Mouse (Mus musculus) left cerebral cortex, adult 18-20 months (tissue): ENCODE measurements around the gene Kcnq2. TPM values are rescaled to one million over a fixed set of nuclear protein-coding genes. Genes with fewer than 3 reads are reported as not detected.

Source experiments
- DNase-seq, 2 experiments: peaks; one replicate each; pipeline ENCODE4 v3.0.0; 2021 to 2022; ENCODE audit warnings: low spot score in 2 of 2, mixed read lengths in 1 of 2
- long read RNA-seq, 2 experiments: library from polyadenylated mRNA; stranded (forward); transcript quantifications; one replicate each; pipeline ENCODE4 v2.0.0; 2021
- total RNA-seq, 2 experiments: library from RNA; stranded (reverse); gene quantifications; 2 replicates each; pipeline ENCODE4 v1.2.3; 2021

The Kcnq2 gene
- total RNA-seq, result 100 to 1,000 TPM; 264 to 274 TPM
- long read RNA-seq, experiment 1, full-length matches to known transcripts, result 10 of 84 reads
- long read RNA-seq, experiment 1, partial matches to known transcripts, result 50 of 84 reads
- long read RNA-seq, experiment 1, other reads (novel, unspliced or antisense), result 24 of 84 reads
- long read RNA-seq, experiment 2, full-length matches to known transcripts, result 6 of 50 reads
- long read RNA-seq, experiment 2, partial matches to known transcripts, result 26 of 50 reads
- long read RNA-seq, experiment 2, other reads (novel, unspliced or antisense), result 18 of 50 reads

- DNase-seq, result peak in 1 of 2 experiments; percentile 60
These were observed at the start of gene Kcnq2 for GRCm38 (mm10) chr2:181134591-181135445. Gene Kcnq2 (minus strand): TSS chr2:181135300.

- peak in 1 of 2 experiments; percentile 30 for DNase-seq
These were observed 45.8 kb upstream of the Kcnq2 start for GRCm38 (mm10) chr2:181180898-181181297.

GRCm38 (mm10) chr2:181178471-181178870 lies 43.4 kb upstream of the Kcnq2 start:
- DNase-seq, result no peak

- no peak for DNase-seq
These were observed 42.9 kb upstream of the Kcnq2 start for GRCm38 (mm10) chr2:181178015-181178414.

- DNase-seq, result no peak
These were observed 39.5 kb upstream of the Kcnq2 start for GRCm38 (mm10) chr2:181174646-181175045.

GRCm38 (mm10) chr2:181166469-181166868 lies 31.4 kb upstream of the Kcnq2 start:
- no peak for DNase-seq

- DNase-seq, result no peak
These were observed 25.7 kb upstream of the Kcnq2 start for GRCm38 (mm10) chr2:181160821-181161220.

- peak in 1 of 2 experiments; percentile 60 for DNase-seq
These were observed 24.7 kb upstream of the Kcnq2 start for GRCm38 (mm10) chr2:181159771-181160170.

GRCm38 (mm10) chr2:181159091-181159514 lies 24.0 kb upstream of the Kcnq2 start:
- peak in 1 of 2 experiments; percentile 76 for DNase-seq

- no peak for DNase-seq
These were observed 23.4 kb upstream of the Kcnq2 start for GRCm38 (mm10) chr2:181158471-181158870.

- peak in 1 of 2 experiments; percentile 4 for DNase-seq
These were observed 22.7 kb upstream of the Kcnq2 start for GRCm38 (mm10) chr2:181157716-181158302.

- no peak for DNase-seq
These were observed 22.1 kb upstream of the Kcnq2 start for GRCm38 (mm10) chr2:181157180-181157579.

- DNase-seq, result peak; percentile 90 to 94
These were observed 21.4 kb upstream of the Kcnq2 start, which contains the start of gene Eef1a2 for GRCm38 (mm10) chr2:181156248-181157121. Gene Eef1a2 (minus strand): TSS chr2:181157014.

GRCm38 (mm10) chr2:181155801-181156200 lies 20.7 kb upstream of the Kcnq2 start:
- DNase-seq, result no peak

GRCm38 (mm10) chr2:181154831-181155415 lies 19.8 kb upstream of the Kcnq2 start:
- DNase-seq, result no peak

- DNase-seq, result no peak
These were observed 19.3 kb upstream of the Kcnq2 start for GRCm38 (mm10) chr2:181154361-181154760.

GRCm38 (mm10) chr2:181153837-181154236 lies 18.7 kb upstream of the Kcnq2 start:
- DNase-seq, result no peak

- no peak for DNase-seq
These were observed 18.0 kb upstream of the Kcnq2 start for GRCm38 (mm10) chr2:181153131-181153530.

- DNase-seq, result no peak
These were observed 17.6 kb upstream of the Kcnq2 start for GRCm38 (mm10) chr2:181152701-181153100.

- DNase-seq, result no peak
These were observed 15.2 kb upstream of the Kcnq2 start for GRCm38 (mm10) chr2:181150281-181150680.
